Mouse (Mus musculus): Measurements from ENCODE around the gene Cacnb1.

DNA sequence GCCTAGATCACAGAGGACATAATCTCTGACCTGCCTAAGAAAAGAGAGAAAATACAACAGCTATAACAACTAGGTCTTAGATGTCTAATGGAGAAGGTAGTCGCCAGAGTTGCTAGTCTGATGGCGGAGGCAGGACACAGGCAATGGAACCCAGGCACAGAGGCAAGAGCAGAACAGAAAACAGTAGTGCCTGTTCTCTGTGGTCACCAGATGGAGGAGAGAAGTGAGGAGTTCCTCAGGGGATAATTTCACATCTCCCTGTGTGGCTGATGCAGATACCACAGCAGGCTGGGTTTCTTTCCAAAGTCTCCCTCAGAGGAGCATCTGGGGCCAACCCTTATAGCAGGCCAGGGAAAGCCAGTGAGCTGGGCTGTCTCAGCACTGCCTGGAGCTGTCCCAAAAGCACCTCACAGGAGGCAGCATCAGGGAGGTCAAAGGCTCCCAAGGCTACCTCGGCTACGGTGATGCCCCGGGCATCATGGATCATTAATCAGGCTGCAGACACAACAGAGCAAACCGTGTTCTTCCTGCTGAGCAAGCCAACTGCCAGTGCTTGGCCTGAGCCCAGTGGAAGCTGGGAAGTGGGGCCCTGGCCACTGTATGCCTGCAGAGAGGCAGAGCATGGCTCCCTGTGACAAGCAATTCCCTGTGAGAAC, 65.8 kb downstream of the Cacnb1 start:
- TF ChIP-seq ZNF384 (IDR thresholded peaks at IDR 0.05; ENCODE audit: low read depth, low read length), result no peak
- TF ChIP-seq ZC3H11A (IDR thresholded peaks at IDR 0.05; ENCODE audit: borderline replicate concordance, low read depth, low read length), result no peak
- TF ChIP-seq HCFC1 (IDR thresholded peaks at IDR 0.05; ENCODE audit: borderline replicate concordance, insufficient read depth, low read length), result no peak
- TF ChIP-seq MAFK (IDR thresholded peaks at IDR 0.05; ENCODE audit: insufficient read depth, low read depth, low read length), result no peak
- no peak for TF ChIP-seq CHD2 (IDR thresholded peaks at IDR 0.05; ENCODE audit: low read depth, low read length)

All from ES-E14 (cell line).